Mouse (Mus musculus): ENCODE measurements around the gene Sin3a. TPM values are rescaled to one million over a fixed set of nuclear protein-coding genes. Genes with fewer than 3 reads are reported as not detected.

The Sin3a gene
- polyA plus RNA-seq, 1 experiment from 2014 or later, result 40.8 TPM

- WGBS, result 89% methylated on average over 13 of the region's 13 CpGs
- H3K4me3 ChIP-seq (replicated peaks; ENCODE audit: low read depth, low read length), result no peak overlapping the region
- H3K27ac ChIP-seq (replicated peaks; ENCODE audit: low read depth, low read length), result no peak overlapping the region
- H3K9ac ChIP-seq (replicated peaks; ENCODE audit: low read length), result no peak overlapping the region
- ATAC-seq (ENCODE audit: low FRiP score, low TSS enrichment), result no peak
- H3K9me3 ChIP-seq (ENCODE audit: control insufficient read depth, low read length), result no peaks in the 10 kb centered on the region
- H3K36me3 ChIP-seq (ENCODE audit: control insufficient read depth, insufficient read depth, low read length), result peaks cover 90% of the 10 kb centered on the region
- H3K27me3 ChIP-seq (ENCODE audit: control insufficient read depth, insufficient read depth, low read length), result no peaks in the 10 kb centered on the region
- no peak overlapping the region for H3K4me2 ChIP-seq (ENCODE audit: low read length)
- DNase-seq, result no peak
- H3K4me1 ChIP-seq (ENCODE audit: control insufficient read depth, insufficient read depth, low read length), result no peaks in the 10 kb centered on the region
These were observed 45.5 kb downstream of the Sin3a start for GRCm38 (mm10) chr9:57117261-57117755.

- DNase-seq (no peak), ATAC-seq (ENCODE audit: low FRiP score, low TSS enrichment) (no peak)
- H3K4me2 ChIP-seq (ENCODE audit: low read length), result peak overlapping the region; percentile 92
- no peaks in the 10 kb centered on the region for H3K27me3 ChIP-seq (ENCODE audit: control insufficient read depth, insufficient read depth, low read length)
- H3K4me1 ChIP-seq (ENCODE audit: control insufficient read depth, insufficient read depth, low read length), result peaks cover 12% of the 10 kb centered on the region
- H3K9me3 ChIP-seq (ENCODE audit: control insufficient read depth, low read length), result no peaks in the 10 kb centered on the region
- H3K4me3 ChIP-seq (replicated peaks; ENCODE audit: low read depth, low read length), result peak overlapping the region; percentile 84; the same call in 1 of the 2 replicates
- peak overlapping the region; percentile 74; the same call in 1 of the 2 replicates for H3K9ac ChIP-seq (replicated peaks; ENCODE audit: low read length)
- no peak overlapping the region for H3K27ac ChIP-seq (replicated peaks; ENCODE audit: low read depth, low read length)
- H3K36me3 ChIP-seq (ENCODE audit: control insufficient read depth, insufficient read depth, low read length), result peaks cover 50% of the 10 kb centered on the region
These were observed 57.8 kb downstream of the Sin3a start for GRCm38 (mm10) chr9:57129641-57130040.

GRCm38 (mm10) chr9:57130577-57131433, 59.0 kb downstream of the Sin3a start, which contains the start of gene Man2c1:
Gene Man2c1 (plus strand): TSS chr9:57130690.
- Histone ChIP-seq H3K9ac (replicated peaks; ENCODE audit: low read length) (peak within 1 kb of the TSS; percentile 74), H3K4me3 (replicated peaks; ENCODE audit: low read depth, low read length) (peak within 1 kb of the TSS; percentile 84), H3K36me3 (ENCODE audit: control insufficient read depth, insufficient read depth, low read length) (peaks cover 48% of the 10 kb centered on the region), H3K27ac (replicated peaks; ENCODE audit: low read depth, low read length) (peak within 1 kb of the TSS; percentile 92), H3K4me1 (ENCODE audit: control insufficient read depth, insufficient read depth, low read length) (peaks cover 12% of the 10 kb centered on the region), H3K9me3 (ENCODE audit: control insufficient read depth, low read length) (no peaks in the 10 kb centered on the region), H3K4me2 (ENCODE audit: low read length) (peak within 1 kb of the TSS; percentile 92), H3K27me3 (ENCODE audit: control insufficient read depth, insufficient read depth, low read length) (no peaks in the 10 kb centered on the region)
- under 1% methylated on average over 58 of the region's 58 CpGs for WGBS
- DNase-seq (peak; percentile 97), ATAC-seq (ENCODE audit: low FRiP score, low TSS enrichment) (peak; percentile 90)

- Histone ChIP-seq H3K9me3 (ENCODE audit: control insufficient read depth, low read length) (no peaks in the 10 kb centered on the region), H3K4me2 (ENCODE audit: low read length) (no peak overlapping the region), H3K36me3 (ENCODE audit: control insufficient read depth, insufficient read depth, low read length) (peaks cover 73% of the 10 kb centered on the region), H3K9ac (replicated peaks; ENCODE audit: low read length) (no peak overlapping the region), H3K4me1 (ENCODE audit: control insufficient read depth, insufficient read depth, low read length) (no peaks in the 10 kb centered on the region), H3K27ac (replicated peaks; ENCODE audit: low read depth, low read length) (no peak overlapping the region), H3K27me3 (ENCODE audit: control insufficient read depth, insufficient read depth, low read length) (no peaks in the 10 kb centered on the region), H3K4me3 (replicated peaks; ENCODE audit: low read depth, low read length) (no peak overlapping the region)
- ATAC-seq (ENCODE audit: low FRiP score, low TSS enrichment) (no peak), DNase-seq (no peak)
- WGBS, result 90% methylated on average over 6 of the region's 6 CpGs
These were observed 65.4 kb downstream of the Sin3a start for GRCm38 (mm10) chr9:57137246-57137645.

- 94% methylated on average over 9 of the region's 9 CpGs for WGBS
- Histone ChIP-seq H3K36me3 (ENCODE audit: control insufficient read depth, insufficient read depth, low read length) (peaks cover 76% of the 10 kb centered on the region), H3K27ac (replicated peaks; ENCODE audit: low read depth, low read length) (no peak overlapping the region), H3K9me3 (ENCODE audit: control insufficient read depth, low read length) (no peaks in the 10 kb centered on the region), H3K4me1 (ENCODE audit: control insufficient read depth, insufficient read depth, low read length) (no peaks in the 10 kb centered on the region), H3K27me3 (ENCODE audit: control insufficient read depth, insufficient read depth, low read length) (no peaks in the 10 kb centered on the region), H3K4me2 (ENCODE audit: low read length) (no peak overlapping the region), H3K4me3 (replicated peaks; ENCODE audit: low read depth, low read length) (no peak overlapping the region), H3K9ac (replicated peaks; ENCODE audit: low read length) (no peak overlapping the region)
- no peak for ATAC-seq (ENCODE audit: low FRiP score, low TSS enrichment)
- DNase-seq, result no peak
These were observed 65.9 kb downstream of the Sin3a start for GRCm38 (mm10) chr9:57137777-57138176.

- H3K27me3 ChIP-seq (ENCODE audit: control insufficient read depth, insufficient read depth, low read length), result no peaks in the 10 kb centered on the region
- no peak overlapping the region for H3K9ac ChIP-seq (replicated peaks; ENCODE audit: low read length)
- DNase-seq (no peak), ATAC-seq (ENCODE audit: low FRiP score, low TSS enrichment) (no peak)
- no peaks in the 10 kb centered on the region for H3K4me1 ChIP-seq (ENCODE audit: control insufficient read depth, insufficient read depth, low read length)
- H3K27ac ChIP-seq (replicated peaks; ENCODE audit: low read depth, low read length), result no peak overlapping the region
- no peak overlapping the region for H3K4me3 ChIP-seq (replicated peaks; ENCODE audit: low read depth, low read length)
- H3K4me2 ChIP-seq (ENCODE audit: low read length), result no peak overlapping the region
- H3K36me3 ChIP-seq (ENCODE audit: control insufficient read depth, insufficient read depth, low read length), result peaks cover 83% of the 10 kb centered on the region
- WGBS, result 96% methylated on average over 6 of the region's 6 CpGs
- H3K9me3 ChIP-seq (ENCODE audit: control insufficient read depth, low read length), result no peaks in the 10 kb centered on the region
These were observed 66.7 kb downstream of the Sin3a start for GRCm38 (mm10) chr9:57138507-57138906.

GRCm38 (mm10) chr9:57139110-57139509, 67.3 kb downstream of the Sin3a start:
- Histone ChIP-seq H3K36me3 (ENCODE audit: control insufficient read depth, insufficient read depth, low read length) (peaks cover 81% of the 10 kb centered on the region), H3K27me3 (ENCODE audit: control insufficient read depth, insufficient read depth, low read length) (no peaks in the 10 kb centered on the region), H3K4me3 (replicated peaks; ENCODE audit: low read depth, low read length) (no peak overlapping the region), H3K9me3 (ENCODE audit: control insufficient read depth, low read length) (no peaks in the 10 kb centered on the region), H3K4me2 (ENCODE audit: low read length) (no peak overlapping the region), H3K27ac (replicated peaks; ENCODE audit: low read depth, low read length) (no peak overlapping the region), H3K4me1 (ENCODE audit: control insufficient read depth, insufficient read depth, low read length) (no peaks in the 10 kb centered on the region), H3K9ac (replicated peaks; ENCODE audit: low read length) (no peak overlapping the region)
- 85% methylated on average over 9 of the region's 9 CpGs for WGBS
- DNase-seq (no peak), ATAC-seq (ENCODE audit: low FRiP score, low TSS enrichment) (no peak)

- H3K9ac ChIP-seq (replicated peaks; ENCODE audit: low read length), result no peak overlapping the region
- ATAC-seq (ENCODE audit: low FRiP score, low TSS enrichment) (no peak), DNase-seq (no peak)
- no peak overlapping the region for H3K27ac ChIP-seq (replicated peaks; ENCODE audit: low read depth, low read length)
- no peaks in the 10 kb centered on the region for H3K4me1 ChIP-seq (ENCODE audit: control insufficient read depth, insufficient read depth, low read length)
- H3K4me2 ChIP-seq (ENCODE audit: low read length), result no peak overlapping the region
- 94% methylated on average over 5 of the region's 5 CpGs for WGBS
- peaks cover 79% of the 10 kb centered on the region for H3K36me3 ChIP-seq (ENCODE audit: control insufficient read depth, insufficient read depth, low read length)
- H3K9me3 ChIP-seq (ENCODE audit: control insufficient read depth, low read length), result no peaks in the 10 kb centered on the region
- H3K4me3 ChIP-seq (replicated peaks; ENCODE audit: low read depth, low read length), result no peak overlapping the region
- H3K27me3 ChIP-seq (ENCODE audit: control insufficient read depth, insufficient read depth, low read length), result no peaks in the 10 kb centered on the region
These were observed 67.7 kb downstream of the Sin3a start for GRCm38 (mm10) chr9:57139571-57139970.
